Mouse (Mus musculus): Measurements from ENCODE around the gene Defb36. TPM values are rescaled to one million over a fixed set of nuclear protein-coding genes. Genes with fewer than 3 reads are reported as not detected.

Defb36 gene
- total and polyA plus RNA-seq, 2 experiments from 2014 or later = not detected

GRCm38 (mm10) chr2:152628066-152628465 lies 23.9 kb downstream of the Defb36 start:
- no peak overlapping the region for H3K4me2 ChIP-seq (ENCODE audit: low read depth, low read length)
- H3K4me1 ChIP-seq (ENCODE audit: insufficient read depth, low read length) = 0 out of 2 replicates have a peak, but pooled peaks cover 4% of the 10 kb centered on the region
- H3K9ac ChIP-seq (replicated peaks; ENCODE audit: low read length) = no peak overlapping the region
- H3K36me3 ChIP-seq (ENCODE audit: insufficient read depth, low read length) = no peaks in the 10 kb centered on the region
- 43% methylated on average over 17 of the region's 17 CpGs for WGBS
- H3K9me3 ChIP-seq (ENCODE audit: low read length) = no peaks in the 10 kb centered on the region
- TF ChIP-seq CTCF (IDR thresholded peaks at IDR 0.05; ENCODE audit: low read depth) = no peak
- no peak overlapping the region for H3K27ac ChIP-seq
- DNase-seq (ENCODE audit: low spot score) (no peak), ATAC-seq (no peak)
- peaks cover 16% of the 10 kb centered on the region; the same call in 1 of the 2 replicates for H3K27me3 ChIP-seq (ENCODE audit: insufficient read depth, low read length)
- H3K4me3 ChIP-seq (ENCODE audit: low read length) = no peak overlapping the region

GRCm38 (mm10) chr2:152629239-152629638 lies 25.1 kb downstream of the Defb36 start:
- Histone ChIP-seq H3K4me3 (ENCODE audit: low read length) (no peak overlapping the region), H3K4me1 (ENCODE audit: insufficient read depth, low read length) (0 out of 2 replicates have a peak, but pooled peaks cover 8% of the 10 kb centered on the region), H3K9me3 (ENCODE audit: low read length) (no peaks in the 10 kb centered on the region), H3K27me3 (ENCODE audit: insufficient read depth, low read length) (peaks cover 16% of the 10 kb centered on the region; the same call in 1 of the 2 replicates), H3K4me2 (ENCODE audit: low read depth, low read length) (no peak overlapping the region), H3K9ac (replicated peaks; ENCODE audit: low read length) (no peak overlapping the region), H3K36me3 (ENCODE audit: insufficient read depth, low read length) (no peaks in the 10 kb centered on the region), H3K27ac (no peak overlapping the region)
- WGBS = 68% methylated on average over 3 of the region's 3 CpGs
- DNase-seq (ENCODE audit: low spot score) (no peak), ATAC-seq (no peak)
- TF ChIP-seq CTCF (IDR thresholded peaks at IDR 0.05; ENCODE audit: low read depth) = no peak

GRCm38 (mm10) chr2:152629904-152630303 lies 25.8 kb downstream of the Defb36 start:
- Histone ChIP-seq H3K4me3 (ENCODE audit: low read length) (no peak overlapping the region), H3K9ac (replicated peaks; ENCODE audit: low read length) (no peak overlapping the region), H3K36me3 (ENCODE audit: insufficient read depth, low read length) (no peaks in the 10 kb centered on the region), H3K9me3 (ENCODE audit: low read length) (no peaks in the 10 kb centered on the region), H3K27me3 (ENCODE audit: insufficient read depth, low read length) (peaks cover 16% of the 10 kb centered on the region; the same call in 1 of the 2 replicates), H3K4me2 (ENCODE audit: low read depth, low read length) (no peak overlapping the region), H3K27ac (no peak overlapping the region), H3K4me1 (ENCODE audit: insufficient read depth, low read length) (0 out of 2 replicates have a peak, but pooled peaks cover 8% of the 10 kb centered on the region)
- TF ChIP-seq CTCF (IDR thresholded peaks at IDR 0.05; ENCODE audit: low read depth) = no peak
- DNase-seq (ENCODE audit: low spot score) (no peak), ATAC-seq (no peak)
- WGBS = 85% methylated on average over 6 of the region's 6 CpGs

- Histone ChIP-seq H3K27me3 (ENCODE audit: insufficient read depth, low read length) (peaks cover 3% of the 10 kb centered on the region; the same call in 1 of the 2 replicates), H3K4me1 (ENCODE audit: insufficient read depth, low read length) (0 out of 2 replicates have a peak, but pooled peaks cover 4% of the 10 kb centered on the region), H3K27ac (no peak overlapping the region), H3K36me3 (ENCODE audit: insufficient read depth, low read length) (no peaks in the 10 kb centered on the region), H3K9me3 (ENCODE audit: low read length) (no peaks in the 10 kb centered on the region), H3K4me3 (ENCODE audit: low read length) (no peak overlapping the region), H3K9ac (replicated peaks; ENCODE audit: low read length) (no peak overlapping the region), H3K4me2 (ENCODE audit: low read depth, low read length) (no peak overlapping the region; the same call in 1 of the 2 replicates)
- 49% methylated on average over 17 of the region's 17 CpGs for whole genome bisulfite sequencing
- peak; percentile 25 for DNase-seq (ENCODE audit: low spot score)
- no peak for ATAC-seq
- no peak for TF ChIP-seq CTCF (IDR thresholded peaks at IDR 0.05; ENCODE audit: low read depth)
These were observed 29.2 kb downstream of the Defb36 start for GRCm38 (mm10) chr2:152633334-152633733.

GRCm38 (mm10) chr2:152634311-152634710 lies 30.2 kb downstream of the Defb36 start:
- no peaks in the 10 kb centered on the region for H3K9me3 ChIP-seq (ENCODE audit: low read length)
- no peak overlapping the region for H3K4me2 ChIP-seq (ENCODE audit: low read depth, low read length)
- ATAC-seq (no peak), DNase-seq (ENCODE audit: low spot score) (no peak)
- 75% methylated on average over 29 of the region's 29 CpGs for whole genome bisulfite sequencing
- no peaks in the 10 kb centered on the region for H3K36me3 ChIP-seq (ENCODE audit: insufficient read depth, low read length)
- no peak overlapping the region for H3K9ac ChIP-seq (replicated peaks; ENCODE audit: low read length)
- no peak for TF ChIP-seq CTCF (IDR thresholded peaks at IDR 0.05; ENCODE audit: low read depth)
- no peaks in the 10 kb centered on the region for H3K27me3 ChIP-seq (ENCODE audit: insufficient read depth, low read length)
- H3K4me1 ChIP-seq (ENCODE audit: insufficient read depth, low read length) = 0 out of 2 replicates have a peak, but pooled peaks cover 4% of the 10 kb centered on the region
- H3K27ac ChIP-seq = no peak overlapping the region
- H3K4me3 ChIP-seq (ENCODE audit: low read length) = no peak overlapping the region

- 0 out of 2 replicates have a peak, but pooled peaks cover 4% of the 10 kb centered on the region for H3K4me1 ChIP-seq (ENCODE audit: insufficient read depth, low read length)
- H3K27ac ChIP-seq = no peak overlapping the region
- H3K36me3 ChIP-seq (ENCODE audit: insufficient read depth, low read length) = no peaks in the 10 kb centered on the region
- TF ChIP-seq CTCF (IDR thresholded peaks at IDR 0.05; ENCODE audit: low read depth) = no peak
- H3K4me2 ChIP-seq (ENCODE audit: low read depth, low read length) = no peak overlapping the region
- no peaks in the 10 kb centered on the region for H3K27me3 ChIP-seq (ENCODE audit: insufficient read depth, low read length)
- 66% methylated on average over 23 of the region's 23 CpGs for WGBS
- no peak for DNase-seq (ENCODE audit: low spot score)
- H3K9ac ChIP-seq (replicated peaks; ENCODE audit: low read length) = no peak overlapping the region
- ATAC-seq = no peak
- H3K4me3 ChIP-seq (ENCODE audit: low read length) = no peak overlapping the region
- H3K9me3 ChIP-seq (ENCODE audit: low read length) = no peaks in the 10 kb centered on the region
These were observed 32.3 kb downstream of the Defb36 start for GRCm38 (mm10) chr2:152636246-152637005.

GRCm38 (mm10) chr2:152637006-152637322 lies 32.8 kb downstream of the Defb36 start:
- no peak for DNase-seq (ENCODE audit: low spot score)
- H3K27ac ChIP-seq = no peak overlapping the region
- no peak for ATAC-seq
- H3K9me3 ChIP-seq (ENCODE audit: low read length) = no peaks in the 10 kb centered on the region
- no peak overlapping the region for H3K9ac ChIP-seq (replicated peaks; ENCODE audit: low read length)
- H3K4me2 ChIP-seq (ENCODE audit: low read depth, low read length) = no peak overlapping the region
- no peaks in the 10 kb centered on the region for H3K36me3 ChIP-seq (ENCODE audit: insufficient read depth, low read length)
- 0 out of 2 replicates have a peak, but pooled peaks cover 4% of the 10 kb centered on the region for H3K4me1 ChIP-seq (ENCODE audit: insufficient read depth, low read length)
- WGBS = 76% methylated on average over 6 of the region's 6 CpGs
- H3K27me3 ChIP-seq (ENCODE audit: insufficient read depth, low read length) = no peaks in the 10 kb centered on the region
- H3K4me3 ChIP-seq (ENCODE audit: low read length) = no peak overlapping the region
- no peak for TF ChIP-seq CTCF (IDR thresholded peaks at IDR 0.05; ENCODE audit: low read depth)
